Mouse (Mus musculus) adrenal gland, adult 8-10 months (tissue): ENCODE measurements around the gene Slc12a3. TPM values are rescaled to one million over a fixed set of nuclear protein-coding genes. Genes with fewer than 3 reads are reported as not detected.

Experiments used
- DNase-seq: peaks from one replicate; pipeline ENCODE4 v3.0.0; 2022
- microRNA-seq, 2 experiments: library from miRNA; unstranded; fragments of <30 nt; microRNA quantifications; one replicate each; pipeline ENCODE4 v1.2.0; 2022
- total RNA-seq, 4 experiments: library from RNA; stranded (reverse); gene quantifications; 2 replicates each; pipeline ENCODE4 v1.2.4; 2022

The Slc12a3 gene
- total RNA-seq, 4 experiments from 2014 or later, result 0.16 TPM; not detected in 3

DNA sequence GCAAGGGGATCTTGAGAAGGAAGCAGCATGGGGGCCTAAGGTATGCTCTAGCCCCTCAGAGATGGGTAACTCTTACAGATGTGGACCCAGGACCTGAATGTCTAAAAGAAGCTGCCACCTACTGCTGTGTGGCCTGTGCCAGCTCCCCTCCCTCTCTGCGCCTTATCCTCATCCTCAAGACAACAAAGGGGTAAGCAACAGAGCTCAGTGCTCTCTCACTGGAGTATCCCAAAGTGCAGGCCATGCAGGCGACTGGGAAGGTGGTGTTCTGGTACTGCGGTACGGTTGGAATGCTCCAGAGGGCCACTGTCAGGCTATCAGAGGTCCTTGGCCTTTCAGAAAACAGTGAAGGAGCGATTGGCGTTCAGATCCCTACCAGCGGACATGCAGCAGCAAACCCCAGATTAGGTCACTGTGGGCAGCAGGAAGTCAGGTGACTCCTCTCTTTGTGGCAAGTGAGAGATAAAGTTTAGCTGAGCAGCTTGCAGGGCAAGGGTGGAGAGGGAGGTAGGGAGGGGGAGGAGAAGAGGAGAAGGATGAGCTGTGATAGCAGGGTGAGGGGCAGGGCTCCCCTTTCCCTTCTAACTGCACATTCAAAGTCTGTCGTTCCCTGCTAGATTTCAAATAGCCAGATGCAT is 79.6 kb downstream of the Slc12a3 start:
- DNase-seq, result no peak

DNA sequence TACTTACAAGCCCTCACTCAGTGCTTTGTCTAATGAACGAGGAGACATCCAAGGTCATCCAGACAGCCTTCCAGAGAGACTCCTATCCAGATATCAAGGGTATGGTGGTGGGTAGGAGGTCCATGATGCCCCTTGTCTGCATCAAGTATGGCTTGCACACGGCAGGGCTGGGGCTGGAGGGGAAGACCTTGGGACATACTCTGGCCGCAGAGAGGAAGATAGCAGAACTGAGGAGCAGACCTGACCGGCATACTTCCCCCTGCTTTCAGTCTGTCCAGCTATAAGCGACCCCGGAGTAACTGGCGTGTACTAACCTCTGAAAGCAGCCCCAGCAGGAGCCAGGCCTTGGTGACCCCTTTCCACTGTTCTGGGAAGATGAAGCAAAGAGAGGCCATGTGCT is 80.5 kb downstream of the Slc12a3 start:
- no peak for DNase-seq

DNA sequence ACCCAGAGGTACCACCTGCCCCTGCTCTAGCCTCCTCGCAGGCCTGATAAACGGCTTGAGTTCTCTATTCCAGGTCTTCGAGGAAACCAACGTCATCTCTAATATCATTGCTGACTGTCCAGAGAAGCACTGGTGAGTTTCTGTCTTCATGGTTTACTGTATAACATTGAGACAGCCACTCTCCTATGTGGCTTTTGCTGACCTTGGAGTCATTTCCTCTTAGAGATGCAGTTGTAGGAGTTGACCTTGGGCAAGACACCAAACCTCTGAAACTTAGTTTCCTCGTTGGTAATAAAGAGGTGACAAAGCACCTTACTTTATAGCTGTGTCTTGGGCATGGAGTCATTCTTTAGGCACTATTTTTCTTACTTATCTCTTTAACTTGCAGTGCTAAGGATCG is 83.5 kb downstream of the Slc12a3 start:
- no peak for DNase-seq

DNA sequence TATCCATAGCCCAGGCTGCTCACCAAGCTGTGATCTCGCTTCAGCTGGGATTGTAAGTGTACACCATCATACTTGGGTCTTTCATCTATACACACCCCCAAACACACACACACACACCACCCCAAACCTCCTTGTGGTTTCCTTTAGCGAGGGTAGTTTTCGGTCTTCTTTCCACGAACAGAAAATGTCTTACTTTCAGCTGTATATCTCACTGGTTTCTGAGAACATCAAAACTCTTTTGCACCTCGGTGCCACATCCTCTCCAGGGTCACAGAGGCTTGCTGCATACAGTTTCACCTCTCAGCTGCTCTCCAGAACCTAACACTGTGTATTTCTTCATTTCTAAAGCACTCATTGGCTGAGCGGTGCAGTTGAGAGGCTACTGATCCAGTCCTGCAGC is 84.5 kb downstream of the Slc12a3 start:
- no peak for DNase-seq

DNA sequence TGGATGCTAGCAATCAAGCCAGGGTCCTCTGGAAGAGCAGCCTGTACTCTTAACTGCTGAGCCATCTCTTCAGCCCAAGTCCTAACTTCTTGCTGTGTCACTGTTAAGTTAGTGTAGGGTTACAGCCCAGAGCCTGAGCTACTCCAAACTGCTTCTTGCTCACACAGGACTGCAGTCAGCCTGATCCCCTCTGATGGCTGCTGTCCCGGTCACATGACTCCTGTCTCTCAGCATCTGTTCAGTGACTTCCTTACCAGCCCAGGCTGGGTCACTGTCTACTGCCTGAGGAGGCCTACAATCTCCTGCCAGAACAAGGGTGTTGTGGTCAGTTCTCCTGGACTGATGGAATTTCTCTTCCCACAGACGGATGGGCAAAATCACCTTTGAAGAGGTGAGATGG is 86.2 kb downstream of the Slc12a3 start:
- DNase-seq, result no peak

Small RNA genes lying within 50 kb of the gene (microRNA-seq; reads per million reads assigned to microRNA genes)
- gene Mir138-2, result 20.3 to 26.6 reads per million in 2 experiments

Other genes starting within 250 kb of the Slc12a3 start
- 10 to 100 TPM; 24.6 to 32.1 (median 28.2) TPM for gene Bbs2, start 230.3 kb upstream of the Slc12a3 start, total RNA-seq
- not detected for gene Mt4, start 192.0 kb upstream of the Slc12a3 start, total RNA-seq
- gene Mt3, start 176.6 kb upstream of the Slc12a3 start, total RNA-seq, result 10 to 100 TPM in 2 of 4 experiments, 1 to 10 TPM in 2; 7.4 to 11.2 (median 9.6) TPM
- 100 to 1,000 TPM; 120 to 244 (median 215) TPM for gene Mt2, start 156.5 kb upstream of the Slc12a3 start, total RNA-seq
- 100 to 1,000 TPM; 179 to 332 (median 286) TPM for gene Mt1, start 150.1 kb upstream of the Slc12a3 start, total RNA-seq
- 10 to 100 TPM; 14.4 to 19.4 (median 17.0) TPM for gene Nup93, start 114.6 kb upstream of the Slc12a3 start, total RNA-seq
- 100 to 1,000 TPM; 112 to 129 (median 123) TPM for gene Herpud1, start 57.2 kb downstream of the Slc12a3 start, total RNA-seq
- gene Nlrc5, start 105.2 kb downstream of the Slc12a3 start, total RNA-seq, result 10 to 100 TPM in 2 of 4 experiments, 1 to 10 TPM in 2; 5.3 to 15.3 (median 9.0) TPM
- gene Cpne2, start 203.8 kb downstream of the Slc12a3 start, total RNA-seq, result 10 to 100 TPM; 15.9 to 29.0 (median 22.4) TPM